In genomic region chr3:57335080-57335815, GRCm38 (mm10) we compare ENCODE assay signal across 10 mouse cellular contexts. TPM values are rescaled to one million over a fixed set of nuclear protein-coding genes. Genes with fewer than 3 reads are reported as not detected.
A peak's percentile ranks its signal among the peaks of the same experiment; 100 is the strongest.
DNase-seq lines count a peak whose midpoint lies in the region; ATAC-seq and TF ChIP-seq lines count a peak whose summit lies in the region.
"Had no signal": no experiment of that assay in that cellular context is flagged by ENCODE, and none has a peak within 500 bp of the region (broad histone marks: within the 10 kb centered on the region; RNA-seq: fewer than 3 reads in every experiment).

No protein-coding gene starts in this region.

- TF ChIP-seq POLR2A in kidney, adult 2 months (IDR thresholded peaks at IDR 0.05; ENCODE audit: low read depth, low read length): no peak

- 0 out of 2 replicates have a peak overlapping the region, but pooled peaks have one; percentile 27 for H3K27ac ChIP-seq in intestine, embryonic 15.5 days
- no peak overlapping the region for H3K27ac ChIP-seq in intestine, postnatal 0 days (ENCODE audit: low read depth, low read length)
- peak overlapping the region; percentile 93 for H3K27ac ChIP-seq in kidney, adult 2 months (ENCODE audit: insufficient read depth, low read depth, low read length)
- H3K27ac ChIP-seq in midbrain, embryonic 15.5 days: no peak overlapping the region

- no peak overlapping the region for H3K9ac ChIP-seq in intestine, embryonic 15.5 days
- H3K9ac ChIP-seq in intestine, postnatal 0 days (ENCODE audit: low read depth, low read length): no peak overlapping the region
- no peak overlapping the region for H3K9ac ChIP-seq in midbrain, embryonic 15.5 days

- H3K27me3 ChIP-seq in intestine, embryonic 15.5 days (replicated peaks): no peaks in the 10 kb centered on the region
- H3K27me3 ChIP-seq in intestine, postnatal 0 days (replicated peaks; ENCODE audit: control insufficient read depth, insufficient read depth, low read length): no peaks in the 10 kb centered on the region
- H3K27me3 ChIP-seq in kidney, adult 2 months (replicated peaks; ENCODE audit: control insufficient read depth, insufficient read depth, low read length): no peaks in the 10 kb centered on the region
- H3K27me3 ChIP-seq in midbrain, embryonic 15.5 days (replicated peaks): no peaks in the 10 kb centered on the region

- ATAC-seq in intestine, embryonic 15.5 days: no peak
- no peak for ATAC-seq in intestine, postnatal 0 days
- no peak for ATAC-seq in midbrain, embryonic 15.5 days (replicated peaks)

- WGBS in intestine, embryonic 15.5 days: 78% methylated on average over 3 of the region's 3 CpGs
- WGBS in intestine, postnatal 0 days: 66% methylated on average over 3 of the region's 3 CpGs
- 59% methylated on average over 3 of the region's 3 CpGs for WGBS in kidney, adult 2 months
- 80% methylated on average over 3 of the region's 3 CpGs for WGBS in midbrain, embryonic 15.5 days

- H3K4me3 ChIP-seq in intestine, embryonic 15.5 days (replicated peaks): no peak overlapping the region
- H3K4me3 ChIP-seq in intestine, postnatal 0 days (ENCODE audit: low read depth, low read length): no peak overlapping the region
- no peak overlapping the region for H3K4me3 ChIP-seq in kidney, adult 2 months (ENCODE audit: insufficient read depth, low read depth, low read length)
- H3K4me3 ChIP-seq in midbrain, embryonic 15.5 days: no peak overlapping the region

- H3K4me2 ChIP-seq in intestine, embryonic 15.5 days (replicated peaks): no peak overlapping the region
- no peak overlapping the region for H3K4me2 ChIP-seq in intestine, postnatal 0 days (replicated peaks; ENCODE audit: low read depth)
- H3K4me2 ChIP-seq in midbrain, embryonic 15.5 days: no peak overlapping the region

- H3K4me1 ChIP-seq in intestine, embryonic 15.5 days (replicated peaks): no peaks in the 10 kb centered on the region
- H3K4me1 ChIP-seq in intestine, postnatal 0 days (replicated peaks; ENCODE audit: control insufficient read depth, insufficient read depth, low read length): no peaks in the 10 kb centered on the region
- no peaks in the 10 kb centered on the region for H3K4me1 ChIP-seq in kidney, adult 2 months (ENCODE audit: control insufficient read depth, insufficient read depth, low read length)
- H3K4me1 ChIP-seq in midbrain, embryonic 15.5 days: no peaks in the 10 kb centered on the region

- no peak for TF ChIP-seq CTCF in intestine, postnatal 0 days (IDR thresholded peaks at IDR 0.05; ENCODE audit: low read depth)
- TF ChIP-seq CTCF in kidney, adult 2 months (conservative IDR thresholded peaks at IDR 0.05; ENCODE audit: insufficient read depth, insufficient read length, low read depth, low read length): no peak

- no peaks in the 10 kb centered on the region for H3K36me3 ChIP-seq in intestine, embryonic 15.5 days
- H3K36me3 ChIP-seq in intestine, postnatal 0 days (ENCODE audit: control insufficient read depth, insufficient read depth): no peaks in the 10 kb centered on the region
- H3K36me3 ChIP-seq in kidney, adult 2 months (ENCODE audit: control insufficient read depth, insufficient read depth, low read length): no peaks in the 10 kb centered on the region
- H3K36me3 ChIP-seq in midbrain, embryonic 15.5 days (replicated peaks): no peaks in the 10 kb centered on the region

- peak; percentile 74 to 81 for DNase-seq in heart, adult 18-20 months
- peak; percentile 88 for DNase-seq in kidney, adult 2 months
- peak; percentile 34 for DNase-seq in lung, postnatal 25 days (ENCODE audit: low spot score)
- no peak for DNase-seq in cerebellum, postnatal 36 days
- no peak for DNase-seq in cerebellum, postnatal 14 days
- DNase-seq: right cerebral cortex, postnatal 25 days had no signal

- no peaks in the 10 kb centered on the region for H3K9me3 ChIP-seq in intestine, embryonic 15.5 days
- H3K9me3 ChIP-seq in intestine, postnatal 0 days (ENCODE audit: control insufficient read depth): no peaks in the 10 kb centered on the region
- no peaks in the 10 kb centered on the region for H3K9me3 ChIP-seq in midbrain, embryonic 15.5 days

RNA-seq across cellular contexts. Expression of gene Tm4sf1, which starts 33.5 kb away (rescaled TPM):
- 71.3 and 72.9 TPM in 2 replicates for polyA plus RNA-seq in intestine, embryonic 15.5 days (2015; fragmentation: Nextera tagmentation; extraction: Ambion mirVana)
- 94.5 and 101 TPM in 2 replicates for polyA plus RNA-seq in intestine, postnatal 0 days (2015; fragmentation: Nextera tagmentation; extraction: Ambion mirVana)
- total RNA-seq in heart, adult 18-20 months (2021): 10 to 100 TPM; 80.1 to 92.3 TPM
- polyA plus RNA-seq in kidney, adult 2 months (2012; rRNA removed): 119 and 157 TPM in 2 replicates
- polyA plus RNA-seq in midbrain, embryonic 15.5 days (2015; fragmentation: Nextera tagmentation; extraction: Ambion mirVana): 25.4 and 29.4 TPM in 2 replicates
- total RNA-seq: granulocyte monocyte progenitor cell, adult 5-6 weeks had no signal

Comparison
In these comparisons a context has a peak if more than half of its experiments do, and no peak if none do; other contexts are left out.
1. H3K27ac ChIP-seq: peak in intestine, embryonic 15.5 days (single experiment) and kidney, adult 2 months (single experiment); none in intestine, postnatal 0 days (single experiment) and midbrain, embryonic 15.5 days (single experiment).
2. DNase-seq: peak in heart, adult 18-20 months (2 of 2), kidney, adult 2 months (single experiment) and lung, postnatal 25 days (single experiment); none in cerebellum, postnatal 36 days (0 of 2) and cerebellum, postnatal 14 days (0 of 2).